Mouse (Mus musculus) kidney, adult 9 months (tissue): ENCODE data around the gene Wdr12.
"Not testable (repeated sequence)": the region's sequence is repeated elsewhere in the genome, so short reads cannot be mapped to it uniquely, and the experiment has no call there.

ENCODE experiments used
- DNase-seq: peaks from one replicate; pipeline ENCODE4 v3.0.0; 2022

Gene Wdr12

GRCm38 (mm10) chr1:60098024-60098781, at the start of gene Wdr12, which contains the start of gene Carf:
Wdr12 (minus strand) TSS chr1:60098645.
Carf (plus strand) TSS chr1:60098247.
- peak; percentile 98 for DNase-seq

DNA sequence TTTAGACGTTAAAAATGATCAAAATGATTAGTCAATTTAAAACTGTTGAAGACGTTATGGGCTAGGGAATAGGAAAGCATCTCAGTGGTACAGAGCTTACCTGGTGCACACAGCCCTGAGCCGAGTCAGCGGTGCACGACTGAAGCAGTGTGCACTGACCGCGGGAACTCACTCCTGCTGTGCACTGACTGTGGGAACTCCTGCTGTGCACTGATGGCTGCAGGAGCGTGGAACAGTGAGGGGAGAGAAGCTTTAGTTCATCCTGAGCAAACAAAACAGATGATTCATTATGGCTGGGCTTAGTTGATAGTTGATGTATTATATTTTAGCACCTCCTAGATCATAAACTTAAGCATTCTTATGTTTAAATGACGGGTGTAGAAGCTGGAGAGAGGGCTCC, 38.9 kb upstream of the Wdr12 start:
- no peak for DNase-seq

GRCm38 (mm10) chr1:60117721-60118455, 19.4 kb upstream of the Wdr12 start:
- DNase-seq = no peak

GRCm38 (mm10) chr1:60104582-60104981, 6.1 kb upstream of the Wdr12 start:
- peak; percentile 4 for DNase-seq

GRCm38 (mm10) chr1:60098839-60099238, 394 bp upstream of the Wdr12 start:
- peak; percentile 9 for DNase-seq

DNA sequence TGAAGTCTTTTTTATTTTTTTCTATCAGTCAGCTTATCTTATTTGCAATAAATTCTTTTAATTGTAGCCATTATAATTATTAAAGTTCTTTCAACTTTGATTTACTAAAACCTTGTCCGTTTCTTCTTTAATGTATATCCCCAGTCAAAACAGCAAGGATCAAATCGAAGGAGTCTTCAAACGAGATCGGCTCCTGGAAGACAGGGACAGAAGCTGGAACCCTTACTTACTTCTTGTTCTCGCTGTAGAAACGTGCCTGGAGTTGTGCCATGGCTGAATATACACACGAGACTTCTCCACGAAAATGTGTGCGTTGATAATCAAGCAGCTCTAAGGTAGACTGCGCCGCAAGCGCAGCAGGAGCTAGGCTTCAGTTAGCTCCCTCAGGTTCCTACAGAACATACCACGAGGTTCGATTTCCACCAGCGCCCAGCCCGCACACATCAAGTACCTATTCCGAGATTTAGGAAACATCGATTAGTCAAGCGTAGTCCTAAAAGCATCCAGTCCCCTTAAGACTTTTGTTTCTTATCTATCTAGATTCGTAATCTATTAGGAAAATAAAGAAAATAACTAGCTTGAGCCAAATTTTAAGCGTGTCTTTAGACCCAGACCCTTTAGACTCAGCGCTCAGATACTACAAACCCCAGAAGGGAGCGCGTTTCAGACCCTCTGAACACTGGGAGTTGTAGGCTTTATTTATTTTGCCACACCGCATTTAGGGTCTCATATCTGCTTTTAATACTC, 995 bp downstream of the Wdr12 start:
- DNase-seq = peak; percentile 80

- peak; percentile 9 for DNase-seq
Measured at GRCm38 (mm10) chr1:60096572-60097276, 1.7 kb downstream of the Wdr12 start.

DNA sequence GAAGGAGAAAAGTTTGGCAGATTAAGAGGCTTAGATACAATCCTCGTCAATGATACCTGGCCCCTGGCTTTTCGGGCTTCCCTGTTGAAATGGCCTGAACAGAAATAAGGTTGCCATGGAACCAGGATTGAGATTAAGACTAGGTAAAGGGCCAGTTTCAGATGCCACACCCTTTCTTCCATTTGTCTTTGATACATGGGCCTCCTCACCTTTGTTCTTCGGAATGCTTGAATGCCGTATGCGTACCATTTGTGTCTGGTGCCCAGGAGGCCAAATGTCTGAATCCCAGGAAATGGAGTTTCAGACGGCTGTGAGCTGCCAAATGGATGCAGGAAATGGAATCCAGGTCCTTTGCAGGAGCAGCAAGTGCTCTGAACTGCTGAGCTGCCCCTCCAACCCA, 22.0 kb downstream of the Wdr12 start:
- DNase-seq = no peak

- DNase-seq = no peak
Measured at GRCm38 (mm10) chr1:60075590-60075989, 22.9 kb downstream of the Wdr12 start.

GRCm38 (mm10) chr1:60074935-60075334, 23.5 kb downstream of the Wdr12 start:
- no peak for DNase-seq

DNA sequence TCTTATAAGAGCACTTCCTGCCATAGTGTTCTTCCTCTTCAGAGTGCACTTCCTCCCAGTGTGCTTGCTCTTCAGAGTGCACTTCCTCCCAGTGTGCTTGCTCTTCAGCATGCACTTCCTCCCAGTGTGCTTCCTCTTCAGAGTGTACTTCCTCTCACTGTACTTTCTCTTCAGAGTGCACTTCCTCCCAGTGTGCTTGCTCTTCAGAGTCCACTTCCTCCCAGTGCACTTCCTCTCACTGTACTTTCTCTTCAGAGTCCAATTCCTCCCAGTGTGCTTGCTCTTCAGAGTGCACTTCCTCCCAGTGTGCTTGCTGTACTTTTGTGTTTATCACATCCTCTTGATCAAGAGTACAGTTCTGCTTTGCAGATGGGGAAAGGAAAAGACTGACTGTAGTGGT, 27.7 kb downstream of the Wdr12 start:
- DNase-seq = not testable (repeated sequence)

DNA sequence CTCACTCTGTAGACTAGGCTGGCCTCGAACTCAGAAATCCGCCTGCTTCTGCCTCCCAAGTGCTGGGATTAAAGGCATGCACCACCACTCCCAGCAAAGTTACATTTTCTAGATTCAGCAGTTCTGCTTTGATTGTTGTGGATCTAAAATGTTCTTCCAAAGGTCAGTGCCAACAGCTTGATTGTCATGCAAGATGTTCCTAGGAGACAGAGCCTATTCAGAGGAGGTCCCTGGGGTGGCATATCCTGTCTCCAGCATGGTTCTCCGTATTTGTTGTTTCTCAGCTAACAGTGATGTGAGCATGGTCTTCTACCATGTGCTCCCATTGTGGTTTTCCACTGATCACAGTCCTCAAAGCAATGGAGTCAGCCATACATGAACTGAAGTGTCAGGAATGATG, 42.1 kb downstream of the Wdr12 start:
- no peak for DNase-seq

DNA sequence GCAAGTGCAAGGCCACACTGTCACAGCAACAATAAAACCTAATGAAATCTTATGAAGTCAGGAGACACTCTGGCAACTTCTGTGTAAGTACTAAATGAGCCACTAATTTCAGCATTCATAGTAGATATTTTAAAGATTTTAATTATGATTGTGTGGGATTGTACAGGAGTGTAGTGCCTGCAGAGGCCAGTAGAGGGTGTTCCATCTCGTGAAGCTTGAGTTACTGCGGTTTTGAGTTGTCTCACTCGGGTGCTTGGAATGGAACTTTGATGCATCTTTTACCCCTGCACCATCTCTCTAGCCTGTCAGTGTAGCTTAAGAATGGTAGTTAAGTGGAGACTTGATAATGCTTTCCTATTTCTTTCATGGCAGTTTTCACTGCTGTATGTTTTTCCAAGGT, 43.8 kb downstream of the Wdr12 start:
- no peak for DNase-seq

GRCm38 (mm10) chr1:60047481-60047880, 51.0 kb downstream of the Wdr12 start:
- not testable (repeated sequence) for DNase-seq

- no peak for DNase-seq
Measured at GRCm38 (mm10) chr1:60044595-60044994, 53.9 kb downstream of the Wdr12 start.

GRCm38 (mm10) chr1:60042796-60043469, 55.5 kb downstream of the Wdr12 start, which contains the start of gene Ica1l:
Ica1l (minus strand) TSS chr1:60043184.
- peak; percentile 2 for DNase-seq

DNA sequence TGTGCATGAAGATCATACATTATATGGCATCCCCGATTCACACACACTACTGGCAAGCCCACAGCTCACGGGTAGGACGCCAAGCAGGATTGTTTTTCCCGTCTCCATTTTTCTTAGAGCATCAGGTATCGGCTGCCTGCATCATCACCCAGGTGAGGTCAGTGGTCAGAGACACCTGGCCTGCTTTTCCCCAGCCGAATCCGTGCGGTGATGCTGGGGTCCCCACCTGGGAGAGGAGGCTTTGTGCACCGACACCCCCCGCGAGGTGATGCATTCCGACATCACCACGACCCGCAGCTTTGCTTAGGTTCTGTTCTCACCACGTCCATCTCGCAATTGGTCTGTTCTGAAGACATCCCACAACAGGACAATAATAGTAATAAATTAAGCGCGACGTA, 56.0 kb downstream of the Wdr12 start:
- peak; percentile 9 for DNase-seq

DNA sequence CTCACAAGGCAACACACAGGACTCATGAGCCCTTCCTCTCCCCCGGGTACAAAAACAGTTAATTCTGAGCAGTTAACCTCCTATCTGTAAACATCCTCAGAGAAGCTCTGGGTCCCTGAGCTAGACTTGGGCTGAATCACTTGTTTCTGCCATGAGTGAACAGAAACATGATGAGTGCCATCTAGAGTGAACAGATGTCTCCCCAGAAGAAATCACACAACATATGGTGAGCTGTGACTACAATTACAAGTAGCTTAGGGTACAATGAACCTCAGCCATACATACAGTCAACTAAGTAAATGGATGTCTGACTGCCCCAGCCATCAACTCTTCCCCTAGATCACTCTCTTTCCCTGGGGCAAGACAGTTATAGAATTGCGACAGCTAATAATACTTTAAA, 63.4 kb downstream of the Wdr12 start:
- no peak for DNase-seq
